Mouse (Mus musculus) 3134 (cell line): ENCODE results near the gene Sbno2.

ENCODE experiments used
- DNase-seq: peaks from one replicate; pipeline ENCODE4 v3.0.0-alpha.2; 2011; ENCODE audit warnings: low spot score; ENCODE audit not compliant: insufficient read length; ENCODE audit errors: extremely low read depth

Sbno2 gene

GRCm38 (mm10) chr10:80105460-80105859 lies at the start of gene Sbno2:
Gene Sbno2 (minus strand): TSS chr10:80105571.
- DNase-seq = no peak

GRCm38 (mm10) chr10:80154384-80154783 lies 49.0 kb upstream of the Sbno2 start:
- peak; percentile 12 for DNase-seq

- DNase-seq = peak; percentile 21
Measured at GRCm38 (mm10) chr10:80153713-80154112, 48.3 kb upstream of the Sbno2 start.

GRCm38 (mm10) chr10:80152873-80153260 lies 47.5 kb upstream of the Sbno2 start:
- DNase-seq = peak; percentile 76

GRCm38 (mm10) chr10:80152071-80152872 lies 46.9 kb upstream of the Sbno2 start:
- DNase-seq = peak; percentile 76

- peak; percentile 75 for DNase-seq
Measured at GRCm38 (mm10) chr10:80151211-80152034, 46.1 kb upstream of the Sbno2 start.

GRCm38 (mm10) chr10:80150226-80151210 lies 45.1 kb upstream of the Sbno2 start:
- DNase-seq = peak; percentile 61

GRCm38 (mm10) chr10:80149291-80150225 lies 44.2 kb upstream of the Sbno2 start:
- peak; percentile 98 for DNase-seq

GRCm38 (mm10) chr10:80148610-80149290 lies 43.4 kb upstream of the Sbno2 start:
- peak; percentile 95 for DNase-seq

- peak; percentile 93 for DNase-seq
Measured at GRCm38 (mm10) chr10:80147719-80148601, 42.6 kb upstream of the Sbno2 start, which contains the start of gene Midn. Gene Midn (plus strand): TSS chr10:80148272.

- no peak for DNase-seq
Measured at GRCm38 (mm10) chr10:80147146-80147718, 41.9 kb upstream of the Sbno2 start.

- DNase-seq = peak; percentile 19
Measured at GRCm38 (mm10) chr10:80146568-80147011, 41.2 kb upstream of the Sbno2 start.

GRCm38 (mm10) chr10:80145896-80146295 lies 40.5 kb upstream of the Sbno2 start:
- no peak for DNase-seq

GRCm38 (mm10) chr10:80144864-80145838 lies 39.8 kb upstream of the Sbno2 start:
- DNase-seq = peak; percentile 58

- DNase-seq = no peak
Measured at GRCm38 (mm10) chr10:80144159-80144558, 38.8 kb upstream of the Sbno2 start.

GRCm38 (mm10) chr10:80143664-80144063 lies 38.3 kb upstream of the Sbno2 start:
- no peak for DNase-seq
